Mouse (Mus musculus): ENCODE measurements at regions not wholly inside any gene's neighbourhood (a gene's known extent, or its start where the extent isn't known, plus 50 kb on each side); places are given as distances from the start of the nearest gene placed in this dataset.

DNA sequence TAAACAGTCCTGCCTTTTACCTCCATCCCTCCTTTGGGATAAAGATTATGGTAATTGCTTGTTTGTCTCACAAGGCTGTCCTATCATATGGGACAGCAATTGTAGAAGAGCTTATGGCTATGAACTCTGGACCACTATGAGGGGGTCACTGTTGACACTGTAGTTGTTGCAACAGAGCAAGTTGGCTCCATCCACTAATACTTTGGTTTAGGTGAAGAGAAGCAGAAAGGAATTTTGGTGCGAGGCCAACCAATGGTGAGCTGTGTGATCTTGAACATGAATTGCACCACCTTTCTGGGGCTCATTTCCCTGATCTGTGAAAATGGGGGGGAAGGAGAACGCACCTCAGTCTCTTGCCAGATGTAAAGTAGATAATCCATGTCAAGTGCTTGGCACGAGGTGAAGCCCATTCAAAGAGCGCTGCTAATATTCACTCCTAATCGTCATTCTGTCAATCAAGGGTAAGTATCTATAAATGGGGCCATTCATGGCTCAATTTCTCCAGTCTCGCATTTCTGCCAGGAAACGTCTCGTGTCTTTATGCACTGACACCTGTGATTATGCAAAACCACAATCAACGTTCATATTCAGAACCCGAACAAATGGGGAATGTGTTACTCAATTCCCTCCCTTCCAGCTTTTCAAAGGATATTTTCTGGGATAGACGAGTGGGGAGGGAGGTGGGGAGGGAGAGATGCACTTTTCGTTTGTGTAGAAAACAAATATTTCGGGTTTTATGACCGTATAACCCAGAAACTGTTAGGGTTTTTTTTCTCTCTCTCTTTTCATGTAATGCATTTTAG lies 133.3 kb upstream of the Jun start:
- 0 out of 2 replicates have a peak, but pooled peaks have one; percentile 13 for ATAC-seq (ENCODE audit: insufficient number of reproducible peaks, insufficient read depth, low FRiP score, low TSS enrichment, low read depth)
- Histone ChIP-seq H3K9ac (replicated peaks) (no peak overlapping the region), H3K36me3 (no peaks in the 10 kb centered on the region), H3K27me3 (peaks cover 4% of the 10 kb centered on the region; the same call in 1 of the 2 replicates), H3K27ac (no peak overlapping the region), H3K9me3 (no peaks in the 10 kb centered on the region), H3K4me2 (no peak overlapping the region), H3K4me3 (replicated peaks) (no peak overlapping the region), H3K4me1 (replicated peaks) (peaks cover 8% of the 10 kb centered on the region; the same call in 1 of the 2 replicates)
- WGBS = 50% methylated on average over 14 of the region's 14 CpGs

DNA sequence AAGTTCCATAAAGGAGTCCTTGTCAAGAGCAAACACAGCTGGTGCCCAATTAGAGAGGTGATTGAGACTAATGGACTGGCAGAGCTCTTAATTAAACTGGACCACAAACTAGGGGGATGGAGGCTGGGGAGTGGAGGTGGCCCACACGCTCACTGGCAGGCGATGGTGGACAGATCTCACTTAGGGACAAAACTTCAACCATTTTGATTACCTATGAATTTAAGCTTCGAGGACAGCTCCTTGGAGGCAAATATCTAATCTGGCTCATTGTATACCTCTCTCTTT lies 133.8 kb upstream of the Jun start:
- Histone ChIP-seq H3K4me3 (replicated peaks) (no peak overlapping the region), H3K27me3 (peaks cover 4% of the 10 kb centered on the region; the same call in 1 of the 2 replicates), H3K4me1 (replicated peaks) (peaks cover 8% of the 10 kb centered on the region; the same call in 1 of the 2 replicates), H3K9ac (replicated peaks) (no peak overlapping the region), H3K36me3 (no peaks in the 10 kb centered on the region), H3K27ac (no peak overlapping the region), H3K9me3 (no peaks in the 10 kb centered on the region), H3K4me2 (no peak overlapping the region)
- ATAC-seq (ENCODE audit: insufficient number of reproducible peaks, insufficient read depth, low FRiP score, low TSS enrichment, low read depth) = no peak
- 42% methylated on average over 3 of the region's 3 CpGs for WGBS

DNA sequence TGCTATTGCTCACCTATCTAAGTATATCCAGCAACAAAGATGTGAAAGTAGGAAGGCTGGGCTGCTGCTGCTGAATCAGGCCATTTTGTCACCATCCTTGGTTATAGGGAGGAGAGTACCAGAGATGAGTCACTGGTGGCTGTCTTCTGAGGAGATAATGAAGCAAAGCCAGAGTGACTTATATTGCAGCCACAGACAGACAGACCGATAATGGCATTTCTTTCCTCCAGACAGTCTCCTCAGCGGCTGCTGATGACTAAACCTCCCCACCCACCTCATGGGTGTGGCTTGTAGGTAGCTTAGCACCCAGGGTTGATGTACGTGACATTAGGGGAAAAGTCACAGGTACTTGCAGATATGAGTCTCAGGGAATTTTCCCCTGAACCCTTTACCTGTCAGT lies 136.1 kb upstream of the Jun start:
- no peak for ATAC-seq (ENCODE audit: insufficient number of reproducible peaks, insufficient read depth, low FRiP score, low TSS enrichment, low read depth)
- H3K27ac ChIP-seq = no peak overlapping the region
- peaks cover 4% of the 10 kb centered on the region; the same call in 1 of the 2 replicates for H3K27me3 ChIP-seq
- 81% methylated on average over 3 of the region's 3 CpGs for WGBS
- no peak overlapping the region for H3K4me3 ChIP-seq (replicated peaks)
- no peak overlapping the region for H3K9ac ChIP-seq (replicated peaks)
- no peaks in the 10 kb centered on the region for H3K36me3 ChIP-seq
- peaks cover 8% of the 10 kb centered on the region; the same call in 1 of the 2 replicates for H3K4me1 ChIP-seq (replicated peaks)
- no peaks in the 10 kb centered on the region for H3K9me3 ChIP-seq
- H3K4me2 ChIP-seq = no peak overlapping the region

- Histone ChIP-seq H3K9ac (replicated peaks) (no peak overlapping the region), H3K4me3 (replicated peaks) (no peak overlapping the region), H3K27me3 (no peaks in the 10 kb centered on the region), H3K4me2 (no peak overlapping the region), H3K27ac (no peak overlapping the region), H3K36me3 (no peaks in the 10 kb centered on the region), H3K4me1 (replicated peaks) (peaks cover 1% of the 10 kb centered on the region), H3K9me3 (no peaks in the 10 kb centered on the region)
- WGBS = 82% methylated on average over 7 of the region's 7 CpGs
- no peak for ATAC-seq (ENCODE audit: insufficient number of reproducible peaks, insufficient read depth, low FRiP score, low TSS enrichment, low read depth)
Measured at GRCm38 (mm10) chr4:95191654-95192406, 139.8 kb upstream of the Jun start.

DNA sequence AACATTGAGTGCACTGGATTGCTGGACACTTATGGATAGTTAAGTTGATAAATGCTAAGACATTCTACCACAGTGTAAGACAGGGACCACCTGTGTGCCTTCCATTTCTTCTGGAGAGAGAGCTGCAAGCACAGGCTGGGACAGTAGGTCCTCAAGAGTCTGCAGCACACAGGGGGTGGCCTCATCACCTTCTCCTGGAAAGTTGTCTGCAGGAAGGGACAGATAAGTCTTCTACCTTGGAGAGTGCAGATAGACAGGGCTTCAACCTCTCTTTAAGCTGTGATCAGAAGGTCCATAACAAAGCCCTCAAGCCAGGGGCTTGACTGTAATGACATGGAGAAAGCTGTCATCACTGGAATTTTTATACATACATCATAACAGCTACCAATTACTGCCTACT lies 140.5 kb upstream of the Jun start:
- Histone ChIP-seq H3K4me1 (replicated peaks) (peaks cover 7% of the 10 kb centered on the region), H3K27me3 (no peaks in the 10 kb centered on the region), H3K9me3 (no peaks in the 10 kb centered on the region), H3K4me2 (no peak overlapping the region), H3K9ac (replicated peaks) (no peak overlapping the region), H3K27ac (no peak overlapping the region), H3K4me3 (replicated peaks) (no peak overlapping the region), H3K36me3 (no peaks in the 10 kb centered on the region)
- ATAC-seq (ENCODE audit: insufficient number of reproducible peaks, insufficient read depth, low FRiP score, low TSS enrichment, low read depth) = no peak

DNA sequence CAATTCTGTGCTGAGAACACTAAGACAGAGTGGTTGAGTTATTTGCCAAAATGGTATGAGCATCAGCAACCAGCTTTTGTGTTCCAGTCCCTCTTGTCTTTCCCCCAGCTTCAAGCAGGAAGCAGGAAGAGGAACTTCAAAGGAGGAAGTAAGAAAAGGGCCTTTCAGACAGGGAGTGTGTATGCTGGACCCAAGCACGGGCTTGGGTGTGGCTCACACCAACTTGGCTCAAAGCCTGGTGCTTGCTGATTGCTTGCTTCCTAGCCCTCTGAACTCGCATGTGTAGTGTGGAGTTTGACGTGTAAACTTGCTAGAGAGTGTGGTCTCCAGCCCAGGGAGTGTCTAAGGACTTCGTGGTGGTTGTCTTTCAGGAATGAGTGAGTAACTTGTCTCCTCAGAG lies 141.0 kb upstream of the Jun start:
- 67% methylated on average over 4 of the region's 4 CpGs for WGBS
- Histone ChIP-seq H3K36me3 (no peaks in the 10 kb centered on the region), H3K9ac (replicated peaks) (no peak overlapping the region), H3K27ac (no peak overlapping the region), H3K9me3 (no peaks in the 10 kb centered on the region), H3K27me3 (no peaks in the 10 kb centered on the region), H3K4me1 (replicated peaks) (peaks cover 7% of the 10 kb centered on the region), H3K4me2 (no peak overlapping the region), H3K4me3 (replicated peaks) (no peak overlapping the region)
- ATAC-seq (ENCODE audit: insufficient number of reproducible peaks, insufficient read depth, low FRiP score, low TSS enrichment, low read depth) = no peak

GRCm38 (mm10) chr4:95193473-95193872 lies 141.5 kb upstream of the Jun start:
- no peak overlapping the region for H3K27ac ChIP-seq
- WGBS = 94% methylated on average over 4 of the region's 4 CpGs
- no peak overlapping the region for H3K9ac ChIP-seq (replicated peaks)

DNA sequence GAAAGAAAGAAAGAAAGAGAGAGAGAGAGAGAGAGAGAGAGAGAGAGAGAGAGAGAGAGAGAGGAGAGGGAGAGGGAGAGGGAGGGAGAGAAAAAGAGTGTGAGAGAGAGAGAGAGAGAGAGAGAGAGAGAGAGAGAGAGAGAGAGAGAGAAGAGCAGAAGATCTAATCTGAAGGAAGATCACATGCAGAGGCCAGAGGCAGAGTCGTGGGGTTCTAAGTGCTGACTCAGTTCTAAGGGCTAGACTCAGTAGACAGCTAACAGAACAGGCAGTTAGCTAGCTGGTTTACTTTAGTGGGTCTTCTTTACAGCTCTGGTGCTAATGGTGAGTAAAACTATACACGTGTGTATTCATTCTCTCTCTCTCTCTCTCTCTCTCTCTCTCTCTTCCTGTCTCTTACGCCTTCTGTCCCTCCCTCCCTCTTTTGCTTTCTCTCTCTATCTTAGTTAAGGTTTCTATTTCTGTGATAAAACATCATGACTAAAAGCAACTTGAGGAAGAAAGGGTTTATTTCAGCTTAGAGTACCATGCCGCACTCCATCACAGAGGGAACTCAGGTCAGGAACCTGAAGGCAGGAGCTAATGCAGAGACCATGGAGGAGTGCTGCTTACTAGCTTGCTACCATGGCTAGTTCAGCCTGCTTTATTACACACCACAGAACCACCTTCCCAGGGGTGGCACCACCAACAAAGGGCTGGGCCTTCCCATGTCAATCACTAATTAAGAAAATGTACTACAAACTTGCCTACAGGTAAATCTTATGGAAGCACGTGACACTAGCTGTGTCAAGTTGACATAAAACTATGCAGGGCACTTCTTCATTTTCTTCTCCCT lies 142.8 kb upstream of the Jun start:
- peaks cover 7% of the 10 kb centered on the region for H3K4me1 ChIP-seq (replicated peaks)
- WGBS = 76% methylated on average over 5 of the region's 5 CpGs
- H3K36me3 ChIP-seq = no peaks in the 10 kb centered on the region
- no peaks in the 10 kb centered on the region for H3K9me3 ChIP-seq
- no peak overlapping the region for H3K4me2 ChIP-seq
- no peaks in the 10 kb centered on the region for H3K27me3 ChIP-seq
- H3K4me3 ChIP-seq (replicated peaks) = no peak overlapping the region
- no peak for ATAC-seq (ENCODE audit: insufficient number of reproducible peaks, insufficient read depth, low FRiP score, low TSS enrichment, low read depth)
- H3K27ac ChIP-seq = no peak overlapping the region
- no peak overlapping the region for H3K9ac ChIP-seq (replicated peaks)

More at GRCm38 (mm10) chr4:95193473-95193872, 141.5 kb upstream of the Jun start:
- Histone ChIP-seq H3K4me1 (replicated peaks) (peaks cover 7% of the 10 kb centered on the region), H3K36me3 (no peaks in the 10 kb centered on the region), H3K4me2 (no peak overlapping the region), H3K9me3 (no peaks in the 10 kb centered on the region), H3K4me3 (replicated peaks) (no peak overlapping the region), H3K27me3 (no peaks in the 10 kb centered on the region)
- no peak for ATAC-seq (ENCODE audit: insufficient number of reproducible peaks, insufficient read depth, low FRiP score, low TSS enrichment, low read depth)

DNA sequence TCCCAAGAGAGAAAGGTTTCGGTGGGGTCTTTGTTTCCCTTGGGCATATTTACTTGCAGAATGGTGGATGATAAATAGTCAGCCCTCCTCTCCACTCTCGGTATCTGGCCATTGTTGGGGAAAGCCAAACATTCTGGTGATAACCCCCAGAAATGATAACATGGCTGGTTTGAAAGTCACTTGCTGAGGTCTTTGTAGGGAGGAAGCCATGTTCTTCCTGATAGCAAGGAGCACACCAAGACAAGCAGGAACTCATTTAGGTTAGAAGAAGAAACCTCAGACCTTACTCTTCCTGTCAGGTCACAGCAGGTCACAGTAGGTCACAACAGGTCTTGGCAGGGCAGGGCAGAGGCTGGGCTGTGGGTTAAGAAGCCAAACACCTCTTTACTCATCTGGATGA lies 144.1 kb upstream of the Jun start:
- Histone ChIP-seq H3K9me3 (no peaks in the 10 kb centered on the region), H3K4me1 (replicated peaks) (peaks cover 7% of the 10 kb centered on the region), H3K4me3 (replicated peaks) (no peak overlapping the region), H3K36me3 (no peaks in the 10 kb centered on the region), H3K27ac (no peak overlapping the region), H3K4me2 (no peak overlapping the region), H3K9ac (replicated peaks) (no peak overlapping the region), H3K27me3 (no peaks in the 10 kb centered on the region)
- 76% methylated on average over 2 of the region's 2 CpGs for WGBS
- ATAC-seq (ENCODE audit: insufficient number of reproducible peaks, insufficient read depth, low FRiP score, low TSS enrichment, low read depth) = no peak

DNA sequence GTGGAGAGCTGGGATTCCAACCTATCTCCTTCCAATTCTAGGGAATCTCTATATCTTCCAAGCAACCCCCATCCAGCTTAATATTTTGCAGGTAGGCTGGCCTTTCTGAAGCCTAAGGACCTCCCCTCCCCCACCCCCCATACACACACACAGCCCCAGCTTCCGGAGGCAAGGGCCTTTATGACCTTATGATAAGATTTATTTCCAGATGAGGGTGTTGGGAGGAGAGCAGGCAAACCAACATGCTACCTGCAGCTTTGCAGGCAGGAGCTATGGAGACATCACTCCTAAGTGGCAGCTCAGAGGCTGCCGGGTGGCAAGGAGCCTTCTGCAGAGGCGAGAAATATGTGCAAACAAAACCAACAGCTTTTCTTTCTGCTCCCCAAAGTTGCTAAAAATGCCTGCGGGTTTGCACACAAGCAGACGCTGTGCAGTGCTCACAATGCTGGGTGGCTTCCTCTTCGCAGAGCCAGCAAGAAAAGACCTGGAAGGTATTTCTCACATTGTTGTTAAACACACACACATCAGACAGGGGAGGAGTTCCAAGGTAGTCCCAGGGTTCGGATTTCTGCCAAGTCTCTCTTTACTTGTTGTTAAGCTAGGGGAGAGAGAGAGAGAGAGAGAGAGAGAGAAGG lies 145.2 kb upstream of the Jun start:
- H3K9me3 ChIP-seq = no peaks in the 10 kb centered on the region
- no peak overlapping the region for H3K27ac ChIP-seq
- H3K4me3 ChIP-seq (replicated peaks) = no peak overlapping the region
- ATAC-seq (ENCODE audit: insufficient number of reproducible peaks, insufficient read depth, low FRiP score, low TSS enrichment, low read depth) = no peak
- no peaks in the 10 kb centered on the region for H3K36me3 ChIP-seq
- WGBS = 42% methylated on average over 7 of the region's 7 CpGs
- no peak overlapping the region for H3K9ac ChIP-seq (replicated peaks)
- H3K4me2 ChIP-seq = no peak overlapping the region
- peaks cover 7% of the 10 kb centered on the region for H3K4me1 ChIP-seq (replicated peaks)
- no peaks in the 10 kb centered on the region for H3K27me3 ChIP-seq

- no peaks in the 10 kb centered on the region for H3K9me3 ChIP-seq
- H3K4me1 ChIP-seq (replicated peaks) = peaks cover 7% of the 10 kb centered on the region
- H3K4me2 ChIP-seq = no peak overlapping the region
- no peaks in the 10 kb centered on the region for H3K36me3 ChIP-seq
- no peak overlapping the region for H3K9ac ChIP-seq (replicated peaks)
- 87% methylated on average over 5 of the region's 5 CpGs for WGBS
- H3K4me3 ChIP-seq (replicated peaks) = no peak overlapping the region
- ATAC-seq (ENCODE audit: insufficient number of reproducible peaks, insufficient read depth, low FRiP score, low TSS enrichment, low read depth) = no peak
- no peak overlapping the region for H3K27ac ChIP-seq
- no peaks in the 10 kb centered on the region for H3K27me3 ChIP-seq
Measured at GRCm38 (mm10) chr4:95199394-95199793, 147.4 kb upstream of the Jun start.

Measured in limb, embryonic 12.5 days (tissue).